Comparison of ENCODE assay signal across 8 mouse cellular contexts in the genomic region with DNA sequence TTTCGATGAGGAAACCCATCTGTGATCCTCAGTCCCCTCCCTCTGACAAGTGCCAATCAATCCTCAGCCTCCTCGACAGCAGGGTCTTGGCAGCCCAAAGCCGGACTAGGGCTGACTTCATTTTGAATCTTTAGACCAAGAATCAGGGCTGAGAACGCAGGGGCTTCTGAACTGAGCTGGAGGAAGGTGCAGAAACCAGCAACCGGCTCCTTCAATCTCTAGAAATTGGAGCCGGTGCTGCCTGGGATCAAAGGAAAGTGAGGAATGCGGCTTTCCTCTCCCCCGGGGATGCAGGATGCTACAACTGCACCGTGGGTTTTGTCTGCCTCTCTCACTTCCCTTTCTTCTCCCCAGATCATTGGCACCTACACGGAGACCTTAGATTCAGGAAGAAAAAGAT. TPM values are rescaled to one million over a fixed set of nuclear protein-coding genes. Genes with fewer than 3 reads are reported as not detected.
DNase-seq lines count a peak whose midpoint lies in the region; ATAC-seq and TF ChIP-seq lines count a peak whose summit lies in the region.

No protein-coding gene starts in this region.

- peak; percentile 48 for DNase-seq in kidney, postnatal 0 days (ENCODE audit: low spot score)
- DNase-seq in kidney, postnatal 25 days = no peak
- DNase-seq in forebrain, embryonic 11.5 days (ENCODE audit: low spot score) = no peak
- no peak for DNase-seq in natural killer cell, adult 2 months (ENCODE audit: low spot score in 2 of 2)
- no peak for DNase-seq in urinary bladder, postnatal 25 days (ENCODE audit: low spot score)
- no peak for DNase-seq in layer of hippocampus, postnatal 25 days (ENCODE audit: extremely low spot score in 1 of 2, low spot score in 1 of 2)

- 2% methylated on average over 10 of the region's 10 CpGs for WGBS in kidney, postnatal 0 days
- 2% methylated on average over 10 of the region's 10 CpGs for WGBS in forebrain, embryonic 11.5 days
- 2% methylated on average over 10 of the region's 10 CpGs for WGBS in limb, embryonic 13.5 days
- 5% methylated on average over 10 of the region's 10 CpGs for WGBS in neural tube, embryonic 15.5 days

- no peaks in the 10 kb centered on the region for H3K9me3 ChIP-seq in kidney, postnatal 0 days (replicated peaks; ENCODE audit: low read length)
- H3K9me3 ChIP-seq in forebrain, embryonic 11.5 days (ENCODE audit: control insufficient read depth, low read length) = no peaks in the 10 kb centered on the region
- H3K9me3 ChIP-seq in limb, embryonic 13.5 days = 0 out of 2 replicates have a peak, but pooled peaks cover 1% of the 10 kb centered on the region
- H3K9me3 ChIP-seq in neural tube, embryonic 15.5 days (replicated peaks) = no peaks in the 10 kb centered on the region

- no peak for ATAC-seq in kidney, postnatal 0 days (replicated peaks; ENCODE audit: low FRiP score, low read depth)
- ATAC-seq in forebrain, embryonic 11.5 days (replicated peaks; ENCODE audit: low FRiP score) = no peak
- ATAC-seq in limb, embryonic 13.5 days (ENCODE audit: low FRiP score, low read depth) = no peak
- ATAC-seq in neural tube, embryonic 15.5 days (ENCODE audit: low FRiP score) = no peak

- H3K4me3 ChIP-seq in kidney, postnatal 0 days (replicated peaks; ENCODE audit: low read depth, low read length) = peak overlapping the region; percentile 24; the same call in 1 of the 2 replicates
- H3K4me3 ChIP-seq in forebrain, embryonic 11.5 days (ENCODE audit: low read depth, low read length) = peak overlapping the region; percentile 20; the same call in 1 of the 2 replicates
- H3K4me3 ChIP-seq in limb, embryonic 13.5 days = peak overlapping the region; percentile 40
- H3K4me3 ChIP-seq in neural tube, embryonic 15.5 days (replicated peaks) = peak overlapping the region; percentile 32; the same call in 1 of the 2 replicates

- H3K4me2 ChIP-seq in kidney, postnatal 0 days (ENCODE audit: low read length) = peak overlapping the region; percentile 68
- peak overlapping the region; percentile 47; the same call in 1 of the 2 replicates for H3K4me2 ChIP-seq in forebrain, embryonic 11.5 days (ENCODE audit: low read depth, low read length, severe bottlenecking)
- peak overlapping the region; percentile 81 for H3K4me2 ChIP-seq in limb, embryonic 13.5 days (replicated peaks)
- peak overlapping the region; percentile 63 for H3K4me2 ChIP-seq in neural tube, embryonic 15.5 days

- H3K36me3 ChIP-seq in kidney, postnatal 0 days (ENCODE audit: insufficient read depth, low read length) = no peaks in the 10 kb centered on the region
- no peaks in the 10 kb centered on the region for H3K36me3 ChIP-seq in forebrain, embryonic 11.5 days (ENCODE audit: control insufficient read depth, insufficient read depth, low read length)
- H3K36me3 ChIP-seq in limb, embryonic 13.5 days = no peaks in the 10 kb centered on the region
- H3K36me3 ChIP-seq in neural tube, embryonic 15.5 days = no peaks in the 10 kb centered on the region

- TF ChIP-seq CTCF in kidney, postnatal 0 days (IDR thresholded peaks at IDR 0.05; ENCODE audit: low read depth) = no peak

- 0 out of 2 replicates have a peak, but pooled peaks cover 8% of the 10 kb centered on the region for H3K4me1 ChIP-seq in kidney, postnatal 0 days (replicated peaks; ENCODE audit: insufficient read depth, low read length)
- H3K4me1 ChIP-seq in forebrain, embryonic 11.5 days (replicated peaks; ENCODE audit: control insufficient read depth, insufficient read depth, low read length) = no peaks in the 10 kb centered on the region; the same call in 1 of the 2 replicates
- peaks cover 33% of the 10 kb centered on the region for H3K4me1 ChIP-seq in limb, embryonic 13.5 days
- H3K4me1 ChIP-seq in neural tube, embryonic 15.5 days = peaks cover 39% of the 10 kb centered on the region

- no peaks in the 10 kb centered on the region for H3K27me3 ChIP-seq in kidney, postnatal 0 days (ENCODE audit: insufficient read depth, low read length)
- no peaks in the 10 kb centered on the region for H3K27me3 ChIP-seq in forebrain, embryonic 11.5 days (ENCODE audit: control insufficient read depth, insufficient read depth, low read length)
- H3K27me3 ChIP-seq in limb, embryonic 13.5 days = peaks cover 9% of the 10 kb centered on the region; the same call in 1 of the 2 replicates
- no peaks in the 10 kb centered on the region for H3K27me3 ChIP-seq in neural tube, embryonic 15.5 days (replicated peaks)

- no peak overlapping the region for H3K27ac ChIP-seq in kidney, postnatal 0 days
- H3K27ac ChIP-seq in forebrain, embryonic 11.5 days (ENCODE audit: low read depth, low read length) = no peak overlapping the region
- no peak overlapping the region for H3K27ac ChIP-seq in limb, embryonic 13.5 days
- H3K27ac ChIP-seq in neural tube, embryonic 15.5 days (replicated peaks) = no peak overlapping the region

- H3K9ac ChIP-seq in kidney, postnatal 0 days (ENCODE audit: low read depth, low read length) = peak overlapping the region; percentile 32; the same call in 1 of the 2 replicates
- H3K9ac ChIP-seq in forebrain, embryonic 11.5 days (ENCODE audit: low read length) = peak overlapping the region; percentile 47
- H3K9ac ChIP-seq in limb, embryonic 13.5 days = peak overlapping the region; percentile 55
- peak overlapping the region; percentile 37; the same call in 1 of the 2 replicates for H3K9ac ChIP-seq in neural tube, embryonic 15.5 days (replicated peaks)

RNA-seq across cellular contexts. Expression of a gene that starts 27.0 kb away (rescaled TPM):
- polyA plus RNA-seq in kidney, postnatal 0 days (2015; fragmentation: Nextera tagmentation; extraction: Ambion mirVana) = 0.61 and 0.94 TPM in 2 replicates
- 0.33 and 0.45 TPM in 2 replicates for polyA plus RNA-seq in forebrain, embryonic 11.5 days (2014; fragmentation: Nextera tagmentation; extraction: Ambion mirVana)
- polyA plus RNA-seq in limb, embryonic 13.5 days (2015; fragmentation: Nextera tagmentation; extraction: Ambion mirVana) = 0.89 and 1.1 TPM in 2 replicates
- polyA plus RNA-seq in neural tube, embryonic 15.5 days (2015; fragmentation: Nextera tagmentation; extraction: Ambion mirVana) = 9.2 and 10.6 TPM in 2 replicates
- 10 to 100 TPM; 76.3 to 85.9 TPM for total RNA-seq in layer of hippocampus, postnatal 25 days (2021)
